Mouse (Mus musculus): ENCODE results near the gene Lmtk2. TPM values are rescaled to one million over a fixed set of nuclear protein-coding genes. Genes with fewer than 3 reads are reported as not detected.
A peak's percentile ranks its signal among the peaks of the same experiment; 100 is the strongest.

Gene Lmtk2
- polyA plus RNA-seq, 1 experiment from 2014 or later, result 5.6 TPM

DNA sequence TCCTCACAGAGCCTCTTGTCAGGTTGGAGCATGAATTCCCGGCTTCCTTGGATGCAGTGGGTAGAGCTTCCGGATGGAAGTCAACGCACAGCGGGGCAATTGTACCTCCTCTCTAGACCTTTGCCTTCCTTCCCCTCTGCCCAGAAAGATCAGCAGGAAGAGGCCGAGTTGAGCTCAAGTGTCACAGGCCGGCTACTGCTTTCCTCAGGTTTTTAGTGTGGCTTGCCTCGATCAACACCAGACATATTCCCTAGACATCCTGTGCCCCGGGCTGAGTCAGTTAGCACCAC, 1.7 kb upstream of the Lmtk2 start:
- Histone ChIP-seq H3K36me3 (ENCODE audit: control insufficient read depth, insufficient read depth, low read length) (no peaks in the 10 kb centered on the region), H3K27ac (ENCODE audit: low read length) (no peak overlapping the region), H3K9me3 (ENCODE audit: control insufficient read depth, low read depth, low read length) (no peaks in the 10 kb centered on the region), H3K9ac (replicated peaks; ENCODE audit: low read depth, low read length) (no peak overlapping the region), H3K27me3 (ENCODE audit: control insufficient read depth, insufficient read depth, low read length) (no peaks in the 10 kb centered on the region), H3K4me2 (replicated peaks; ENCODE audit: low read depth, low read length) (no peak overlapping the region), H3K4me3 (ENCODE audit: low read depth, low read length) (no peak overlapping the region), H3K4me1 (ENCODE audit: control insufficient read depth, insufficient read depth, low read length) (no peaks in the 10 kb centered on the region; the same call in 1 of the 2 replicates)
- WGBS, result 24% methylated on average over 8 of the region's 8 CpGs
- no peak for ATAC-seq (ENCODE audit: insufficient number of reproducible peaks, insufficient read depth, low FRiP score, low read depth)

DNA sequence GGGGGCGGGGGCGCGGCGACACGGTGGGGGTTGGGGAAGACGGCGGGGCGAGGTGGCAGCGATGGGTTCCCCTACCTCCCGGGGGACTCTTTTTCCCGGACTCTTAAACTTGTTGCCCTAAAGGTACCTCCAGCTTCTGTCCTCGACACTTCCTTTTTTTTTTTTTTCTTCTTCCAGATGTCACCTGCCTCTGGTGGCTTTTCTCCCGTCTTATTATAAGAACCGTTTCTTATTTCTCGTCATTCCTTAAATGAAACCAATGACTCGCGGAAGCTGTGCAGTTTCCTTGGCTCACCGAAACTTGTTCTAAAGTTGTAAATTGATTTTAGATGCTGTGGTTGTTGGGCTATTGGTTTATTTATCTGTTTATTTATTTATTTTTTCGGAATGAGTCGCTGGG, 712 bp downstream of the Lmtk2 start:
- Histone ChIP-seq H3K9ac (replicated peaks; ENCODE audit: low read depth, low read length) (peak overlapping the region; percentile 81), H3K4me2 (replicated peaks; ENCODE audit: low read depth, low read length) (peak overlapping the region; percentile 80), H3K27me3 (ENCODE audit: control insufficient read depth, insufficient read depth, low read length) (no peaks in the 10 kb centered on the region), H3K27ac (ENCODE audit: low read length) (no peak overlapping the region), H3K9me3 (ENCODE audit: control insufficient read depth, low read depth, low read length) (no peaks in the 10 kb centered on the region), H3K4me1 (ENCODE audit: control insufficient read depth, insufficient read depth, low read length) (peaks cover 3% of the 10 kb centered on the region; the same call in 1 of the 2 replicates), H3K36me3 (ENCODE audit: control insufficient read depth, insufficient read depth, low read length) (no peaks in the 10 kb centered on the region), H3K4me3 (ENCODE audit: low read depth, low read length) (peak overlapping the region; percentile 96)
- no peak for ATAC-seq (ENCODE audit: insufficient number of reproducible peaks, insufficient read depth, low FRiP score, low read depth)
- 2% methylated on average over 13 of the region's 20 CpGs for WGBS

GRCm38 (mm10) chr5:144105070-144105469, 4.8 kb downstream of the Lmtk2 start:
- ATAC-seq (ENCODE audit: insufficient number of reproducible peaks, insufficient read depth, low FRiP score, low read depth), result no peak
- Histone ChIP-seq H3K9ac (replicated peaks; ENCODE audit: low read depth, low read length) (no peak overlapping the region), H3K36me3 (ENCODE audit: control insufficient read depth, insufficient read depth, low read length) (no peaks in the 10 kb centered on the region), H3K9me3 (ENCODE audit: control insufficient read depth, low read depth, low read length) (no peaks in the 10 kb centered on the region), H3K4me3 (ENCODE audit: low read depth, low read length) (no peak overlapping the region), H3K27me3 (ENCODE audit: control insufficient read depth, insufficient read depth, low read length) (no peaks in the 10 kb centered on the region), H3K4me2 (replicated peaks; ENCODE audit: low read depth, low read length) (no peak overlapping the region), H3K27ac (ENCODE audit: low read length) (no peak overlapping the region), H3K4me1 (ENCODE audit: control insufficient read depth, insufficient read depth, low read length) (0 out of 2 replicates have a peak, but pooled peaks cover 3% of the 10 kb centered on the region)
- WGBS, result 63% methylated on average over 9 of the region's 9 CpGs

GRCm38 (mm10) chr5:144105471-144106129, 5.4 kb downstream of the Lmtk2 start:
- H3K27ac ChIP-seq (ENCODE audit: low read length), result no peak overlapping the region
- H3K4me1 ChIP-seq (ENCODE audit: control insufficient read depth, insufficient read depth, low read length), result 0 out of 2 replicates have a peak, but pooled peaks cover 3% of the 10 kb centered on the region
- no peaks in the 10 kb centered on the region for H3K9me3 ChIP-seq (ENCODE audit: control insufficient read depth, low read depth, low read length)
- H3K36me3 ChIP-seq (ENCODE audit: control insufficient read depth, insufficient read depth, low read length), result no peaks in the 10 kb centered on the region
- ATAC-seq (ENCODE audit: insufficient number of reproducible peaks, insufficient read depth, low FRiP score, low read depth), result no peak
- H3K27me3 ChIP-seq (ENCODE audit: control insufficient read depth, insufficient read depth, low read length), result no peaks in the 10 kb centered on the region
- no peak overlapping the region for H3K9ac ChIP-seq (replicated peaks; ENCODE audit: low read depth, low read length)
- no peak overlapping the region for H3K4me3 ChIP-seq (ENCODE audit: low read depth, low read length)
- 76% methylated on average over 6 of the region's 6 CpGs for WGBS
- H3K4me2 ChIP-seq (replicated peaks; ENCODE audit: low read depth, low read length), result no peak overlapping the region

DNA sequence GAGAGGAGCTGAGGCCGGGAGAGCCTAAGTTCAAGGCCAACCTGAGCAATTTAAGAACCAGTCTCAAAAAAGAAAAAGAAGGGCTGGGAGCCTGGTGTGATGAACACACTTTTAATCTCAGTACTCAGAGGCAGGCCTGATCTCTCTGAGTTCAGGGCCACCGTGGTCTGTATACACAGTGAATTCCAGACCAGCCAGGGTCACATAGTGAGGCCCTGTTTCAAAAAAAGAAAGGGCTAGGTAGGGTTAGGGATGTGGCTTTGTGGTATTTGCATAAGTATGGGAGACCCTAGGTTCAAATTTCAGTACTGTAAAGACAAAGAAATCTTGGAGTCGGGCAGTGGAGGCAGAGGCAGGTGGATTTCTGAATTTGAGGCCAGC, 5.9 kb downstream of the Lmtk2 start:
- ATAC-seq (ENCODE audit: insufficient number of reproducible peaks, insufficient read depth, low FRiP score, low read depth), result no peak
- Histone ChIP-seq H3K27ac (ENCODE audit: low read length) (no peak overlapping the region), H3K4me2 (replicated peaks; ENCODE audit: low read depth, low read length) (no peak overlapping the region), H3K9ac (replicated peaks; ENCODE audit: low read depth, low read length) (no peak overlapping the region), H3K36me3 (ENCODE audit: control insufficient read depth, insufficient read depth, low read length) (no peaks in the 10 kb centered on the region), H3K4me1 (ENCODE audit: control insufficient read depth, insufficient read depth, low read length) (0 out of 2 replicates have a peak, but pooled peaks cover 3% of the 10 kb centered on the region), H3K27me3 (ENCODE audit: control insufficient read depth, insufficient read depth, low read length) (no peaks in the 10 kb centered on the region), H3K4me3 (ENCODE audit: low read depth, low read length) (no peak overlapping the region), H3K9me3 (ENCODE audit: control insufficient read depth, low read depth, low read length) (no peaks in the 10 kb centered on the region)
- 59% methylated on average over 3 of the region's 3 CpGs for WGBS

- ATAC-seq (ENCODE audit: insufficient number of reproducible peaks, insufficient read depth, low FRiP score, low read depth), result no peak
- Histone ChIP-seq H3K9me3 (ENCODE audit: control insufficient read depth, low read depth, low read length) (no peaks in the 10 kb centered on the region), H3K4me1 (ENCODE audit: control insufficient read depth, insufficient read depth, low read length) (0 out of 2 replicates have a peak, but pooled peaks cover 3% of the 10 kb centered on the region), H3K27me3 (ENCODE audit: control insufficient read depth, insufficient read depth, low read length) (no peaks in the 10 kb centered on the region), H3K4me2 (replicated peaks; ENCODE audit: low read depth, low read length) (no peak overlapping the region), H3K4me3 (ENCODE audit: low read depth, low read length) (no peak overlapping the region), H3K9ac (replicated peaks; ENCODE audit: low read depth, low read length) (no peak overlapping the region), H3K27ac (ENCODE audit: low read length) (no peak overlapping the region), H3K36me3 (ENCODE audit: control insufficient read depth, insufficient read depth, low read length) (no peaks in the 10 kb centered on the region)
- WGBS, result 87% methylated on average over 8 of the region's 8 CpGs
These were observed 9.0 kb downstream of the Lmtk2 start for GRCm38 (mm10) chr5:144109201-144109600.

DNA sequence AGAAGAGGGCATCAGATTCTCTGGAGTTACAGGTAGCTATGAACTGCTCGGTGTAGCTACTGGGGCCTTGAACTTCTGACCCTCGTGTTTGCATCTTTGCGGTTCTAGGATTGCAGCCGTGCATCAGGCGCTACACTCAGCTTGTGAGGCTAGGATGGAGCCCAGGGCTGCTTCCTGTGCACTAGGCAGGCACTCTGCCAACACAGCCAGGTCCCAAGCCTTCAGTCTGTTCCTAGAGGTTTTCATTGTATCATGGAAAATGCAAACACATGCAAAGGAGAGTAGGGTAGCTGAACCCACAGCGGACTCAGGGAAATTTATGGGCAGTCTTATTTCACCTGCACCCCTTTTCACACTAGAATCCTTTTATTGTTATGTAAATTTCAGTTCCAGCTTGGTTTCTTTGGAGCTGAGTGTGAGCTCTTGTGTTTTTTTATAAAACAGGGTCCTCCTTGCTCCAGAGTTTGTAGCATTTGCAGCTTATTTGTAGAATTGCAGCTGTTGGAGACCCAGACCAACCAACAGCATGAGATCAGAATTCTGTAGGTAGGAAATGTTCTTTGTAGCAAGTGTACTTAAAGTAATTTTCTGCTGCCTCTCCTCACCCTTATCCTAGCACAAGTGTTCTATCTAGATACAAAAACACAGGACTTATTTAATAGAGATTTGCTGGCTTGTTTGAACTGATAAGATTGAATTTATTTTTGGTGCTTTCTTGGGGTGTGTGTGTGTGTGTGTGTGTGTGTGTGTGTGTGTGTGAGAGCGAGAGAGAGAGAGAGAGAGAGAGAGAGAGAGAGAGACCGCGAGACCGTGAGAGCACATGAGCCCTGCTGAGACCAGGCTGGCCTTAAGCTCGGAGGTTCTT, 12.6 kb downstream of the Lmtk2 start:
- no peak overlapping the region for H3K4me2 ChIP-seq (replicated peaks; ENCODE audit: low read depth, low read length)
- no peak overlapping the region for H3K9ac ChIP-seq (replicated peaks; ENCODE audit: low read depth, low read length)
- WGBS, result 74% methylated on average over 11 of the region's 11 CpGs
- no peaks in the 10 kb centered on the region for H3K27me3 ChIP-seq (ENCODE audit: control insufficient read depth, insufficient read depth, low read length)
- H3K4me3 ChIP-seq (ENCODE audit: low read depth, low read length), result no peak overlapping the region
- H3K36me3 ChIP-seq (ENCODE audit: control insufficient read depth, insufficient read depth, low read length), result no peaks in the 10 kb centered on the region
- no peaks in the 10 kb centered on the region for H3K9me3 ChIP-seq (ENCODE audit: control insufficient read depth, low read depth, low read length)
- ATAC-seq (ENCODE audit: insufficient number of reproducible peaks, insufficient read depth, low FRiP score, low read depth), result no peak
- H3K27ac ChIP-seq (ENCODE audit: low read length), result no peak overlapping the region
- no peaks in the 10 kb centered on the region for H3K4me1 ChIP-seq (ENCODE audit: control insufficient read depth, insufficient read depth, low read length)

DNA sequence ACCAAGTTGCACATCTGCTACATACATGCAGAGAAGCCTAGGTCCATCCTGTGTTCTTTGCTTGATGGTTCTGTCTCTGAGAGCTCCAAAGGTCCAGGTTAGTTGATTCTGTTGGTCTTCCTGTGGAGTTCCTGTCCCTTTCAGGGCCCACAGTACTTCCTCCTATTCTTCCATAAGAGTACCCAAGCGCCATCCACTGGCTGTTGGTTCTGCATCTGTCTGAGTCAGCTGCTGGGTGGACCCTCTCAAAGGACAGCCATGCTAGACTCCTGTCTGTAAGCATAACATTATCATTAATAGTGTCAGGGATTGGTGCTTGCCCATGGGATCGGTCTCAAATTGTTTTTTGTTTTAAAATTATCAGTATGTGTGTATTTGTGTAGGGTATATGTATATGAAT, 13.8 kb downstream of the Lmtk2 start:
- no peaks in the 10 kb centered on the region for H3K36me3 ChIP-seq (ENCODE audit: control insufficient read depth, insufficient read depth, low read length)
- H3K4me2 ChIP-seq (replicated peaks; ENCODE audit: low read depth, low read length), result no peak overlapping the region
- WGBS, result 83% methylated on average over 2 of the region's 2 CpGs
- H3K4me3 ChIP-seq (ENCODE audit: low read depth, low read length), result no peak overlapping the region
- no peaks in the 10 kb centered on the region for H3K9me3 ChIP-seq (ENCODE audit: control insufficient read depth, low read depth, low read length)
- no peaks in the 10 kb centered on the region for H3K4me1 ChIP-seq (ENCODE audit: control insufficient read depth, insufficient read depth, low read length)
- no peak for ATAC-seq (ENCODE audit: insufficient number of reproducible peaks, insufficient read depth, low FRiP score, low read depth)
- no peak overlapping the region for H3K27ac ChIP-seq (ENCODE audit: low read length)
- H3K27me3 ChIP-seq (ENCODE audit: control insufficient read depth, insufficient read depth, low read length), result no peaks in the 10 kb centered on the region
- H3K9ac ChIP-seq (replicated peaks; ENCODE audit: low read depth, low read length), result no peak overlapping the region
